Mouse (Mus musculus) liver, embryonic 12.5 days (tissue): ENCODE measurements around the gene Wbp2. TPM values are rescaled to one million over a fixed set of nuclear protein-coding genes. Genes with fewer than 3 reads are reported as not detected.

Experiments used
- ATAC-seq: fragments of 200-750 bp; cut with Nextera tagmentation; 2 replicates; pipeline ENCODE4 v1.8.0; 2017; ENCODE audit warnings: moderate number of reproducible peaks, mild to moderate bottlenecking, moderate library complexity
- H3K27ac ChIP-seq: fragments of 300-500 bp; sonication (generic); 2 replicates; pipeline ENCODE4 v1.5.1; 2016; ENCODE audit warnings: mild to moderate bottlenecking
- H3K27me3 ChIP-seq: fragments of 300-500 bp; sonication (generic); replicated peaks from 2 replicates; pipeline ENCODE4 v1.6.1; 2016; ENCODE audit warnings: mild to moderate bottlenecking, moderate library complexity
- H3K36me3 ChIP-seq: fragments of 300-500 bp; sonication (generic); 2 replicates; pipeline ENCODE4 v1.6.1; 2016; ENCODE audit warnings: mild to moderate bottlenecking, moderate library complexity
- H3K4me1 ChIP-seq: fragments of 300-500 bp; sonication (generic); 2 replicates; pipeline ENCODE4 v1.6.1; 2016
- H3K4me2 ChIP-seq: fragments of 300-500 bp; sonication (generic); 2 replicates; pipeline ENCODE4 v1.6.1; 2016; ENCODE audit warnings: mild to moderate bottlenecking, moderate library complexity
- H3K4me3 ChIP-seq: fragments of 300-500 bp; sonication (generic); 2 replicates; pipeline ENCODE4 v1.5.1; 2016; ENCODE audit warnings: mild to moderate bottlenecking, moderate library complexity
- H3K9ac ChIP-seq: fragments of 300-500 bp; sonication (generic); 2 replicates; pipeline ENCODE4 v1.6.1; 2016; ENCODE audit warnings: mild to moderate bottlenecking, moderate library complexity
- H3K9me3 ChIP-seq: fragments of 300-500 bp; sonication (generic); replicated peaks from 2 replicates; pipeline ENCODE4 v1.6.1; 2016; ENCODE audit warnings: mild to moderate bottlenecking, moderate library complexity
- WGBS: fragments of 180-500 bp; shearing (Covaris S2); methylation state at CpG from one replicate; pipeline ENCODE4 v1.1.7; 2016; ENCODE audit not compliant: insufficient replicate concordance; 5-methylcytosine and 5-hydroxymethylcytosine counted together
- polyA plus RNA-seq: library from polyadenylated mRNA; unstranded; fragments of >200 nt; fragmentation: Nextera tagmentation; extraction: Ambion mirVana; gene quantifications from 2 replicates; pipeline ENCODE4 v1.2.1, GENCODE M21; 2016

Wbp2 gene
- polyA plus RNA-seq, 1 experiment from 2014 or later, result 76.4 TPM

DNA sequence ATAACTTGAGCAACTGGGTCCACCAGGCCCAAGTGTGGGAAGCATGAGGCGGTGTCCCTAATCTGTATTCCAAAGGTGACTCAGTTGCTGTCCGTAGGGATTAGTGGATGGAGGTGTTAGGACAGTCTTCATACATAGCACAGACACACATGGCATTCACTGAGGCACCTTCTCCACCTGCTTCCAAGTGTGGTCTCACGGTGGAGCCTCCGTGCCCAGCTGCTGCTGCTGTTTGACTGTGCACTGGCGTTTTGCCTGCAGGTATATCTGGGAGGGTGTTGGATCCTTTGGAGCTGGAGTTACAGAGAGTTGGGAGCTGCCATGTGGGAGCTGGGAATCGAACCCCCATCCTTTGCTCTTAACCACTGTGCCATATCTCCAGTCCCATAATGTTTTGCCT is 52.2 kb downstream of the Wbp2 start:
- no peak for ATAC-seq
- Histone ChIP-seq H3K4me1 (peaks cover 34% of the 10 kb centered on the region), H3K36me3 (peaks cover 63% of the 10 kb centered on the region), H3K27ac (no peak overlapping the region), H3K4me2 (no peak overlapping the region), H3K9me3 (no peaks in the 10 kb centered on the region), H3K4me3 (no peak overlapping the region), H3K9ac (no peak overlapping the region), H3K27me3 (no peaks in the 10 kb centered on the region)
- 85% methylated on average over 6 of the region's 6 CpGs for WGBS

GRCm38 (mm10) chr11:116030898-116031845 is 55.6 kb downstream of the Wbp2 start:
- Histone ChIP-seq H3K27me3 (no peaks in the 10 kb centered on the region), H3K27ac (peak overlapping the region; percentile 97), H3K4me2 (peak overlapping the region; percentile 83), H3K9ac (peak overlapping the region; percentile 96), H3K4me3 (peak overlapping the region; percentile 76), H3K9me3 (no peaks in the 10 kb centered on the region), H3K36me3 (peaks cover 43% of the 10 kb centered on the region), H3K4me1 (peaks cover 45% of the 10 kb centered on the region)
- 23% methylated on average over 14 of the region's 14 CpGs for WGBS
- ATAC-seq, result peak; percentile 13

DNA sequence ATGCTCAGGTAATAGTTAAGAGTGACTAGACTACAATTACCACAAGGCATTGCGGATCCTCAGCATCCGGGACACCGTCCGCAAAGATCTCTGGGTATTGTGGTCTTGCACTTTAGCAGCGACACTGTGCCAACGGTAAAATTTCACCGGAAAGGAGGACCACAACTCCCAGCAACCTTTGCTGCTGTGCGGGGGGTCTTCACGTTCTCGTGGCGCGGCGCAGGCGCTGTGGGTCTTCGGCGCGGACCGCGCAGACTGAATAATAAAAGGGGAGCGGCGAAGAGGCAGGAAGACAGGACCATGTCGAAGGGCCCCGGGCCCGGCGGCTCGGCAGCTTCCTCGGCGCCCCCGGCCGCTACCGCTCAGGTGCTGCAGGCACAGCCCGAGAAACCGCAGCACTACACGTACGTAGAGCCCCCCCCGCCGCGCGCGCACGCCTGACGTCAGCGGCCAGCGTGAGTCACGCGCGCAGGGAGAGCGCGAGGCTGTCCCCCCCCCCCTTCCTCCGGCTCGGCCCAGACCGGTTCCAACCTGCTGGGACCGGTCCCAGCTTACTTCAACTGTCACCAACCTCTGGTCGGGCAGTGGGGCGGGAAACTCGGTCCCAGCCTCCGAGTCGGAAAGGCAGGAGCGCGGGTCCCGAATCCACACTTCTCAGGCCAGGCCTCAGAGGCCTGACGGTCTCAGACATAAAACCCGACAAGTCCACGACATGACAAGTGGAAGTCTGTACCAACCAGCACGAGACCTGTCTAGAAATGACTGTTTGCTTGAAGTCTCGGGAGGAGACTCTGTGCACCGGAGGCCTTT is 56.5 kb downstream of the Wbp2 start, which contains the start of gene Unk:
Gene Unk (plus strand): TSS at position 235 of the 810 bp plus-strand sequence.
- peak within 1 kb of the TSS; percentile 96 for H3K9ac ChIP-seq
- peak within 1 kb of the TSS; percentile 97 for H3K27ac ChIP-seq
- peak within 1 kb of the TSS; percentile 83 for H3K4me2 ChIP-seq
- no peaks in the 10 kb centered on the region for H3K27me3 ChIP-seq
- no peaks in the 10 kb centered on the region for H3K9me3 ChIP-seq
- WGBS, result under 1% methylated on average over 66 of the region's 67 CpGs
- H3K4me1 ChIP-seq, result peaks cover 46% of the 10 kb centered on the region
- H3K4me3 ChIP-seq, result peak within 1 kb of the TSS; percentile 76
- H3K36me3 ChIP-seq, result peaks cover 36% of the 10 kb centered on the region
- peak; percentile 92 for ATAC-seq

DNA sequence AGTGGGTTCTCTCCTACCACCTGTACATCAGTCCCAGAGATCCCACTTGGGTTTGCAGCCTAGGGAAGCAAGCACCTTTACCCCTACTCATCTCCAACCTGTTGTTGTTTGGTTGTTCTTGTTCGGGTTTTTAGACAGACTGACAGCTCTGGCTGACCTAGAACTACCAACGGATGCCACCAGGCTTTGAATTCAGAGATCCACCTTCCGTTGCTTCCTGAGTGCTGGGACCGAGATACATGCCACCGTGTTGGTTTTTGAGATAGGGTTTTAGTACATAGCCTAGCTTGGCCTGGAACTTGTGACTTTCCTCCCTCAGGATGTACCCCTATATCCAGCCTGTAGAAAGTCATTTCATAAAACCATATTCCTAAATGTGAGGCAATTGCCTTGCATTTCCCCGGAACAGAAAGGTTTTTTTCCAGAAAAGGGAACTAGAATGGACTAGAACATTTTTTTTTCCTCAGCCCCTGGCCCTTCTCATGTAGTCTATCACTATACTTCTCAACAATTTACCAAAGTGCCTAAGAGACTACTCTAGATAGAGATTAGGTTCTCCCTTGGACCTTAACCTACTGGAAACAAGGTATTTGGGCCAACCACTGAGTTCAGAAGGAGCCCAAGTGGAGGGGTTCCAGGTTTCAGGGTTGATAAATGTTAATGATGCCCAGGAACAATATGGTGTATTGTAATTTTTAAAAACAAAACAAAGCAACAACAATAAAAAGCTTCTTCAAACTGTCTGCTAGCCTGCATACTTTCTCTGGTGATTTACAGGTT is 57.5 kb downstream of the Wbp2 start:
- 54% methylated on average over 6 of the region's 6 CpGs for WGBS
- ATAC-seq, result no peak

More for the DNA sequence above, 57.5 kb downstream of the Wbp2 start:
- no peaks in the 10 kb centered on the region for H3K27me3 ChIP-seq
- peak overlapping the region; percentile 96 for H3K9ac ChIP-seq
- peak overlapping the region; percentile 97 for H3K27ac ChIP-seq
- H3K36me3 ChIP-seq, result peaks cover 27% of the 10 kb centered on the region
- H3K4me2 ChIP-seq, result peak overlapping the region; percentile 83
- peak overlapping the region; percentile 76 for H3K4me3 ChIP-seq
- H3K4me1 ChIP-seq, result peaks cover 48% of the 10 kb centered on the region
- no peaks in the 10 kb centered on the region for H3K9me3 ChIP-seq

Other genes starting within 250 kb of the Wbp2 start
- gene Myo15b, start 228.6 kb downstream of the Wbp2 start, polyA plus RNA-seq, result 0.38 and 0.83 TPM in 2 replicates
- 47.5 and 48.9 TPM in 2 replicates for gene Smim5, start 187.0 kb downstream of the Wbp2 start, polyA plus RNA-seq
- 3.1 and 3.7 TPM in 2 replicates for gene Smim6, start 175.0 kb downstream of the Wbp2 start, polyA plus RNA-seq
- gene Sap30bp, start 153.7 kb downstream of the Wbp2 start, polyA plus RNA-seq, result 23.1 and 24.5 TPM in 2 replicates
- gene Recql5, start 153.5 kb downstream of the Wbp2 start, polyA plus RNA-seq, result 14.9 and 17.6 TPM in 2 replicates
- gene Itgb4, start 112.3 kb downstream of the Wbp2 start, polyA plus RNA-seq, result 0.31 and 0.44 TPM in 2 replicates
- 187 and 200 TPM in 2 replicates for gene Galk1, start 74.3 kb downstream of the Wbp2 start, polyA plus RNA-seq
- 816 and 835 TPM in 2 replicates for gene H3f3b, start 59.0 kb downstream of the Wbp2 start, polyA plus RNA-seq
- gene Unk, start 56.7 kb downstream of the Wbp2 start, polyA plus RNA-seq, result 18.7 and 20.2 TPM in 2 replicates
- 48.9 and 50.1 TPM in 2 replicates for gene Unc13d, start 9.0 kb downstream of the Wbp2 start, polyA plus RNA-seq
- gene Trim47, start 40.2 kb upstream of the Wbp2 start, polyA plus RNA-seq, result 6.2 TPM in 2 replicates
- 1.7 and 2.0 TPM in 2 replicates for gene Trim65, start 44.1 kb upstream of the Wbp2 start, polyA plus RNA-seq
- 76.7 and 81.5 TPM in 2 replicates for gene Mrpl38, start 51.9 kb upstream of the Wbp2 start, polyA plus RNA-seq
- gene Fbf1, start 81.2 kb upstream of the Wbp2 start, polyA plus RNA-seq, result 14.3 and 15.0 TPM in 2 replicates
- 43.4 and 44.0 TPM in 2 replicates for gene Ten1, start 111.9 kb upstream of the Wbp2 start, polyA plus RNA-seq
- 15.3 and 19.7 TPM in 2 replicates for gene Acox1, start 112.0 kb upstream of the Wbp2 start, polyA plus RNA-seq
- gene Evpl, start 151.1 kb upstream of the Wbp2 start, polyA plus RNA-seq, result 0.30 and 0.31 TPM in 2 replicates
- gene Srp68, start 187.2 kb upstream of the Wbp2 start, polyA plus RNA-seq, result 66.4 and 66.8 TPM in 2 replicates
- gene Galr2, start 193.9 kb upstream of the Wbp2 start, polyA plus RNA-seq, result not detected in 2 replicates
- 29.7 and 31.8 TPM in 2 replicates for gene Exoc7, start 220.2 kb upstream of the Wbp2 start, polyA plus RNA-seq
- 1.2 and 1.4 TPM in 2 replicates for gene Foxj1, start 248.4 kb upstream of the Wbp2 start, polyA plus RNA-seq